Mouse (Mus musculus): Measurements from ENCODE around the gene Cops7b.

DNA sequence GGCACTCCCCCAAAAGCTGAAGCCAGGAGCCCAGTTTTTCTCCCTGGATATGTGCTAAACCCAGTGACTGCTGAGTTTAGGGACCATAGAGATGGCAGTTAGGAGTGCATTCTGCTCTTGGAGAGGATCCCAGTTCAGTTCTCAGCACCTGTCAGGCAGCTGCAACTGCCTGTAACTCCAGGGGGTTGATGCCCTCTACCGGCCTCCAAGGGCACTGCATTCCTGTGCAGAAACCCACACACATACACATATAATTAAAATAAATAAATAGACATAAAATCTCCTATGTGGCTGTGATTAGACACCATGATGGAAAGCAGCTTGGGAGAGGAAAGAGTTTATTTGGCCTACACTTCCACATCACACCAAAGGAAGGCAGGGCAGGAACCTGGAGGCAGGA is 29.4 kb downstream of the Cops7b start:
- TF ChIP-seq GATA1 (IDR thresholded peaks at IDR 0.05; ENCODE audit: borderline replicate concordance, low read length) (no peak), FLI1 (IDR thresholded peaks at IDR 0.05; ENCODE audit: low read length) (no peak)
